Mouse (Mus musculus) bone marrow macrophage, adult 2 months (primary cell): ENCODE results near the gene Chd8. TPM values are rescaled to one million over a fixed set of nuclear protein-coding genes. Genes with fewer than 3 reads are reported as not detected.

ENCODE experiments used
- H3K27ac ChIP-seq: 2 replicates; pipeline ENCODE4 v1.5.1; 2012; ENCODE audit warnings: low read depth, low read length; ENCODE audit not compliant: insufficient read depth
- H3K4me1 ChIP-seq: 2 replicates; pipeline ENCODE4 v1.6.1; 2012; ENCODE audit warnings: low read length; ENCODE audit not compliant: control insufficient read depth, insufficient read depth
- H3K4me3 ChIP-seq: 2 replicates; pipeline ENCODE4 v1.5.1; 2012; ENCODE audit warnings: mild to moderate bottlenecking, low read length, moderate library complexity; ENCODE audit not compliant: insufficient read depth
- CTCF ChIP-seq: IDR thresholded peaks from 2 replicates; pipeline ENCODE4 v1.5.1; 2012; ENCODE audit warnings: low read depth, mild to moderate bottlenecking, low read length, moderate library complexity
- POLR2A ChIP-seq: IDR thresholded peaks from 2 replicates; pipeline ENCODE4 v1.6.1; 2012; ENCODE audit warnings: mild to moderate bottlenecking, low read depth, low read length, borderline replicate concordance
- polyA plus RNA-seq: library from polyadenylated mRNA; stranded (reverse); fragments of >200 nt; gene quantifications from 2 replicates; pipeline ENCODE4 v1.2.4, GENCODE M21; 2012; ENCODE audit not compliant: missing spikeins, insufficient read depth, insufficient read length

The Chd8 gene
- polyA plus RNA-seq, 1 experiment = 82.6 TPM

- H3K4me3 ChIP-seq = no peak overlapping the region
- peaks cover 8% of the 10 kb centered on the region for H3K4me1 ChIP-seq
- no peak overlapping the region for H3K27ac ChIP-seq
- TF ChIP-seq POLR2A (no peak), CTCF (no peak)
Observed at GRCm38 (mm10) chr14:52277210-52277609, 19.6 kb upstream of the Chd8 start.

GRCm38 (mm10) chr14:52272781-52273180 is 15.2 kb upstream of the Chd8 start:
- no peak overlapping the region for H3K4me3 ChIP-seq
- H3K27ac ChIP-seq = no peak overlapping the region
- no peak for TF ChIP-seq POLR2A
- TF ChIP-seq CTCF = no peak
- no peaks in the 10 kb centered on the region for H3K4me1 ChIP-seq

GRCm38 (mm10) chr14:52256311-52257175 is 1.0 kb downstream of the Chd8 start:
- no peak for TF ChIP-seq CTCF
- peaks cover 26% of the 10 kb centered on the region for H3K4me1 ChIP-seq
- peak overlapping the region; percentile 93 for H3K4me3 ChIP-seq
- peak overlapping the region; percentile 47 for H3K27ac ChIP-seq

- H3K4me1 ChIP-seq = peaks cover 5% of the 10 kb centered on the region
- no peak overlapping the region for H3K27ac ChIP-seq
- TF ChIP-seq CTCF (no peak), POLR2A (no peak)
- no peak overlapping the region for H3K4me3 ChIP-seq
Observed at GRCm38 (mm10) chr14:52246129-52246528, 11.5 kb downstream of the Chd8 start.

GRCm38 (mm10) chr14:52244690-52245042 is 12.9 kb downstream of the Chd8 start:
- peak overlapping the region; percentile 69 for H3K4me3 ChIP-seq
- H3K27ac ChIP-seq = no peak overlapping the region
- H3K4me1 ChIP-seq = peaks cover 5% of the 10 kb centered on the region
- TF ChIP-seq CTCF (no peak), POLR2A (no peak)

GRCm38 (mm10) chr14:52244041-52244689 is 13.4 kb downstream of the Chd8 start:
- no peak for TF ChIP-seq CTCF
- no peak for TF ChIP-seq POLR2A
- H3K4me3 ChIP-seq = peak overlapping the region; percentile 69
- H3K4me1 ChIP-seq = peaks cover 5% of the 10 kb centered on the region
- no peak overlapping the region for H3K27ac ChIP-seq

- H3K4me1 ChIP-seq = no peaks in the 10 kb centered on the region
- H3K27ac ChIP-seq = no peak overlapping the region
- TF ChIP-seq POLR2A (no peak), CTCF (no peak)
- no peak overlapping the region for H3K4me3 ChIP-seq
Observed at GRCm38 (mm10) chr14:52236216-52236615, 21.4 kb downstream of the Chd8 start.

GRCm38 (mm10) chr14:52235165-52235564 is 22.4 kb downstream of the Chd8 start:
- H3K4me3 ChIP-seq = no peak overlapping the region
- no peaks in the 10 kb centered on the region for H3K4me1 ChIP-seq
- no peak for TF ChIP-seq POLR2A
- TF ChIP-seq CTCF = no peak
- H3K27ac ChIP-seq = no peak overlapping the region

GRCm38 (mm10) chr14:52232249-52232648 is 25.3 kb downstream of the Chd8 start:
- no peak overlapping the region for H3K4me3 ChIP-seq
- no peak overlapping the region for H3K27ac ChIP-seq
- no peaks in the 10 kb centered on the region for H3K4me1 ChIP-seq
- TF ChIP-seq POLR2A = no peak
- no peak for TF ChIP-seq CTCF

- H3K27ac ChIP-seq = no peak overlapping the region
- no peaks in the 10 kb centered on the region for H3K4me1 ChIP-seq
- no peak overlapping the region for H3K4me3 ChIP-seq
- no peak for TF ChIP-seq CTCF
- TF ChIP-seq POLR2A = no peak
Observed at GRCm38 (mm10) chr14:52225972-52226371, 31.6 kb downstream of the Chd8 start.
